Mouse (Mus musculus) MEL (cell line): ENCODE measurements around the gene Coro1b. TPM values are rescaled to one million over a fixed set of nuclear protein-coding genes. Genes with fewer than 3 reads are reported as not detected.
"Not testable (repeated sequence)": the region's sequence is repeated elsewhere in the genome, so short reads cannot be mapped to it uniquely, and the experiment has no call there.

ENCODE experiments used
- DNase-seq: peaks from one replicate; pipeline ENCODE4 v3.0.0; 2011; ENCODE audit warnings: low read depth, low spot score
- H3K27ac ChIP-seq: 2 replicates; pipeline ENCODE4 v1.5.1; 2012; ENCODE audit warnings: low read depth, mild to moderate bottlenecking, control low read depth, low read length, moderate library complexity; ENCODE audit not compliant: control insufficient read depth
- H3K27me3 ChIP-seq, 2 experiments: fragments of 150-350 bp in 1 of 2; sonication (generic) in 1 of 2; 2 replicates each; pipeline ENCODE4 v1.6.1; 2012; ENCODE audit warnings: low read length in 2 of 2, mild to moderate bottlenecking in 2 of 2, improper control_type of control experiment in 1 of 2, moderate library complexity in 1 of 2; ENCODE audit not compliant: insufficient read depth in 2 of 2, control insufficient read depth in 1 of 2
- H3K36me3 ChIP-seq, 2 experiments: 2 replicates each; pipeline ENCODE4 v1.6.1; 2012 to 2014; ENCODE audit warnings: low read length in 2 of 2, improper control_type of control experiment in 1 of 2, inconsistent platforms in 1 of 2, mild to moderate bottlenecking in 1 of 2; ENCODE audit not compliant: insufficient read depth in 2 of 2, control insufficient read depth in 1 of 2
- H3K4me1 ChIP-seq, 2 experiments: fragments of 150-350 bp in 1 of 2; sonication (generic) in 1 of 2; 2 replicates each; pipeline ENCODE4 v1.6.1; 2012; ENCODE audit warnings: low read length in 2 of 2, improper control_type of control experiment in 1 of 2, mild to moderate bottlenecking in 1 of 2; ENCODE audit not compliant: insufficient read depth in 2 of 2, control insufficient read depth in 1 of 2
- H3K4me3 ChIP-seq, 2 experiments: fragments of 150-350 bp in 1 of 2; sonication (generic) in 1 of 2; 2 replicates each; pipeline ENCODE4 v1.5.1; 2012; ENCODE audit warnings: low read depth in 2 of 2, low read length in 2 of 2, mild to moderate bottlenecking in 2 of 2, moderate library complexity in 2 of 2, control low read depth in 1 of 2, improper control_type of control experiment in 1 of 2; ENCODE audit not compliant: control insufficient read depth in 1 of 2, insufficient read depth in 1 of 2
- H3K79me2 ChIP-seq: 2 replicates; pipeline ENCODE4 v1.6.1; 2012; ENCODE audit warnings: mild to moderate bottlenecking, low read length, moderate library complexity; ENCODE audit not compliant: control insufficient read depth, poor library complexity, insufficient read depth
- H3K9ac ChIP-seq: 2 replicates; pipeline ENCODE4 v1.6.1; 2012; ENCODE audit warnings: low read depth, mild to moderate bottlenecking, control low read depth, low read length, moderate library complexity; ENCODE audit not compliant: control insufficient read depth, poor library complexity, severe bottlenecking
- H3K9me3 ChIP-seq: fragments of 150-350 bp; sonication (generic); replicated peaks from 2 replicates; pipeline ENCODE4 v1.6.1; 2012; ENCODE audit warnings: mild to moderate bottlenecking, low read length, improper control_type of control experiment, moderate library complexity; ENCODE audit not compliant: insufficient read depth
- CHD1 ChIP-seq: IDR thresholded peaks from 2 replicates; pipeline ENCODE4 v1.6.1; 2012; ENCODE audit warnings: low read depth, mild to moderate bottlenecking, inconsistent platforms, low read length, improper control_type of control experiment
- CHD2 ChIP-seq: IDR thresholded peaks from 2 replicates; pipeline ENCODE4 v1.6.1; 2011; ENCODE audit warnings: low read length, improper control_type of control experiment
- ELF1 ChIP-seq: IDR thresholded peaks from 2 replicates; pipeline ENCODE4 v1.6.1; 2014; ENCODE audit warnings: low read depth, mild to moderate bottlenecking, inconsistent platforms, low read length, improper control_type of control experiment, moderate library complexity
- ETS1 ChIP-seq: IDR thresholded peaks from 2 replicates; pipeline ENCODE4 v1.6.1; 2012; ENCODE audit warnings: low read depth, mild to moderate bottlenecking, inconsistent platforms, low read length, improper control_type of control experiment, moderate library complexity
- GABPA ChIP-seq: IDR thresholded peaks from 2 replicates; pipeline ENCODE4 v1.6.1; 2012; ENCODE audit warnings: low read depth, mild to moderate bottlenecking, inconsistent platforms, low read length, improper control_type of control experiment, moderate library complexity
- GATA1 ChIP-seq: IDR thresholded peaks from 2 replicates; pipeline ENCODE4 v1.6.1; 2011; ENCODE audit warnings: low read depth, low read length, improper control_type of control experiment
- JUND ChIP-seq: IDR thresholded peaks from 2 replicates; pipeline ENCODE4 v1.6.1; 2011; ENCODE audit warnings: low read depth, mild to moderate bottlenecking, improper control_type of control experiment, low read length
- MAFK ChIP-seq: IDR thresholded peaks from 2 replicates; pipeline ENCODE4 v1.6.1; 2011; ENCODE audit warnings: low read depth, mild to moderate bottlenecking, low read length, improper control_type of control experiment, borderline replicate concordance
- MAZ ChIP-seq: IDR thresholded peaks from 2 replicates; pipeline ENCODE4 v1.6.1; 2012; ENCODE audit warnings: low read depth, mild to moderate bottlenecking, inconsistent platforms, low read length, improper control_type of control experiment
- MEF2A ChIP-seq: IDR thresholded peaks from 2 replicates; pipeline ENCODE4 v1.6.1; 2014; ENCODE audit warnings: low read depth, mild to moderate bottlenecking, inconsistent platforms, low read length, improper control_type of control experiment; ENCODE audit not compliant: poor library complexity, insufficient replicate concordance, severe bottlenecking; ENCODE audit errors: extremely low read depth
- MYB ChIP-seq: IDR thresholded peaks from 2 replicates; pipeline ENCODE4 v1.6.1; 2011; ENCODE audit warnings: mild to moderate bottlenecking, low read depth, low read length, improper control_type of control experiment
- MYC ChIP-seq: IDR thresholded peaks from 2 replicates; pipeline ENCODE4 v1.6.1; 2011; ENCODE audit warnings: low read depth, mild to moderate bottlenecking, low read length, improper control_type of control experiment, moderate library complexity
- NRF1 ChIP-seq: IDR thresholded peaks from 2 replicates; pipeline ENCODE4 v1.6.1; 2014; ENCODE audit warnings: low read depth, mild to moderate bottlenecking, inconsistent platforms, low read length, improper control_type of control experiment, moderate library complexity; ENCODE audit not compliant: poor library complexity, insufficient read depth, severe bottlenecking
- POLR2A ChIP-seq, 2 experiments: IDR thresholded peaks; 2 replicates each; pipeline ENCODE4 v1.6.1; 2011 to 2012; ENCODE audit warnings: low read length in 2 of 2, mild to moderate bottlenecking in 2 of 2, control low read depth in 1 of 2, improper control_type of control experiment in 1 of 2, low read depth in 1 of 2, moderate library complexity in 1 of 2; ENCODE audit not compliant: control insufficient read depth in 1 of 2, insufficient read depth in 1 of 2, poor library complexity in 1 of 2
- POLR2AphosphoS2 ChIP-seq: IDR thresholded peaks from 2 replicates; pipeline ENCODE4 v1.6.1; 2011; ENCODE audit warnings: low read length, improper control_type of control experiment
- RAD21 ChIP-seq: IDR thresholded peaks from 2 replicates; pipeline ENCODE4 v1.6.1; 2011; ENCODE audit warnings: mild to moderate bottlenecking, low read depth, low read length, improper control_type of control experiment
- RCOR1 ChIP-seq: IDR thresholded peaks from 2 replicates; pipeline ENCODE4 v1.6.1; 2012; ENCODE audit warnings: low read depth, mild to moderate bottlenecking, inconsistent platforms, low read length, improper control_type of control experiment
- SMC3 ChIP-seq: IDR thresholded peaks from 2 replicates; pipeline ENCODE4 v1.6.1; 2011; ENCODE audit warnings: low read depth, low read length, improper control_type of control experiment
- TBP ChIP-seq: IDR thresholded peaks from 2 replicates; pipeline ENCODE4 v1.8.0; 2011; ENCODE audit warnings: low read depth, low read length, improper control_type of control experiment
- TCF12 ChIP-seq: IDR thresholded peaks from 2 replicates; pipeline ENCODE4 v1.6.1; 2014; ENCODE audit warnings: low read depth, mild to moderate bottlenecking, inconsistent platforms, low read length, improper control_type of control experiment, moderate library complexity
- USF1 ChIP-seq: IDR thresholded peaks from 2 replicates; pipeline ENCODE4 v1.6.1; 2014; ENCODE audit warnings: low read depth, mild to moderate bottlenecking, inconsistent platforms, low read length, improper control_type of control experiment, moderate library complexity
- USF2 ChIP-seq, 2 experiments: IDR thresholded peaks; 2 replicates each; pipeline ENCODE4 v1.6.1; 2011 to 2012; ENCODE audit warnings: improper control_type of control experiment in 2 of 2, low read length in 2 of 2, borderline replicate concordance in 1 of 2, inconsistent platforms in 1 of 2, low read depth in 1 of 2, mild to moderate bottlenecking in 1 of 2; ENCODE audit not compliant: insufficient read depth in 1 of 2
- ZKSCAN1 ChIP-seq: IDR thresholded peaks from 2 replicates; pipeline ENCODE4 v1.6.1; 2012; ENCODE audit warnings: low read depth, mild to moderate bottlenecking, inconsistent platforms, low read length, improper control_type of control experiment, moderate library complexity
- ZNF384 ChIP-seq: IDR thresholded peaks from 2 replicates; pipeline ENCODE4 v1.6.1; 2012; ENCODE audit warnings: low read depth, mild to moderate bottlenecking, inconsistent platforms, low read length, improper control_type of control experiment
- polyA plus RNA-seq, 2 experiments: library from polyadenylated mRNA; stranded (reverse) in 1 of 2; unstranded in 1 of 2; fragments of >175 nt in 1 of 2; fragments of >200 nt in 1 of 2; gene quantifications; 2 replicates each; pipeline versions ENCODE4 v1.2.1 to v1.2.4; 2012; ENCODE audit warnings: low replicate concordance in 2 of 2, low read depth in 1 of 2; ENCODE audit not compliant: insufficient read length in 2 of 2, insufficient read depth in 1 of 2, missing spikeins in 1 of 2
- total RNA-seq: library from RNA; depleted of rRNA; stranded (reverse); fragments of 300-350 nt; gene quantifications from 2 replicates; pipeline ENCODE4 v1.2.3, GENCODE M21; 2012

Gene Coro1b
- total and polyA plus RNA-seq, 3 experiments = 55.5 to 111 TPM; not detected in 1

- TF ChIP-seq MAFK (no peak), GATA1 (no peak), USF1 (no peak)
These were observed 27.2 kb upstream of the Coro1b start (continued) for GRCm38 (mm10) chr19:4121097-4121805.

- TF ChIP-seq ZNF384 (peak; percentile 58), SMC3 (0 out of 2 replicates have a peak, but pooled peaks have one; percentile 2), MYC (peak; percentile 46; the same call in 1 of the 2 replicates), ETS1 (peak; percentile 11; the same call in 1 of the 2 replicates), TBP (peak; percentile 8; the same call in 1 of the 2 replicates)
- Histone ChIP-seq H3K27ac (peak overlapping the region; percentile 95), H3K36me3 (peaks cover 0 to 41% of the 10 kb centered on the region in 2 experiments; a peak in 2 of 4 replicates), H3K4me1 (peaks cover 25 to 27% of the 10 kb centered on the region in 2 experiments)
- not testable (repeated sequence) for H3K9me3 ChIP-seq, H3K9ac ChIP-seq, H3K27me3 ChIP-seq, H3K79me2 ChIP-seq, H3K4me3 ChIP-seq
- DNase-seq = peak; percentile 71
These were observed 26.5 kb upstream of the Coro1b start for GRCm38 (mm10) chr19:4121896-4122295.

GRCm38 (mm10) chr19:4122411-4123370 is 25.7 kb upstream of the Coro1b start:
- H3K4me3 ChIP-seq = peak overlapping the region; percentile 35 to 53
- peak overlapping the region; percentile 64 for H3K9ac ChIP-seq
- H3K4me1 ChIP-seq = peaks cover 25 to 27% of the 10 kb centered on the region in 2 experiments
- TF ChIP-seq NRF1 = no peak
- 0 out of 4 replicates have a peak, but pooled peaks of 1 of the 2 experiments have one; percentile 35 for TF ChIP-seq POLR2A (IDR thresholded peaks at IDR 0.05; ENCODE audit: control insufficient read depth in 1 of 2, insufficient read depth in 1 of 2, low read depth in 1 of 2, low read length in 2 of 2, poor library complexity in 1 of 2)
- peak; percentile 78 for TF ChIP-seq ZNF384
- TF ChIP-seq USF2 (IDR thresholded peaks at IDR 0.05; ENCODE audit: borderline replicate concordance in 1 of 2, insufficient read depth in 1 of 2, low read depth in 1 of 2, low read length in 2 of 2) = no peak
- TF ChIP-seq ZKSCAN1 = no peak
- peak; percentile 42 for TF ChIP-seq RAD21
- TF ChIP-seq MAFK = peak; percentile 99
- no peak; the same call in 1 of the 2 replicates for TF ChIP-seq CHD2
- no peak for TF ChIP-seq ELF1
- TF ChIP-seq POLR2AphosphoS2 = no peak
- 0 out of 2 replicates have a peak, but pooled peaks have one; percentile 18 for TF ChIP-seq MAZ
- 0 out of 2 replicates have a peak, but pooled peaks have one; percentile 18 for TF ChIP-seq CHD1
- no peak for TF ChIP-seq TCF12
- peak; percentile 58; the same call in 1 of the 2 replicates for TF ChIP-seq RCOR1
- no peak for TF ChIP-seq MEF2A
- 0 out of 2 replicates have a peak, but pooled peaks have one; percentile 43 for TF ChIP-seq JUND
- TF ChIP-seq MYB = no peak
- 0 out of 2 replicates have a peak, but pooled peaks have one; percentile 60 for TF ChIP-seq TBP
- TF ChIP-seq GABPA = peak; percentile 85

More at GRCm38 (mm10) chr19:4122411-4123370, 25.7 kb upstream of the Coro1b start:
- Histone ChIP-seq H3K36me3 (peaks cover 0 to 41% of the 10 kb centered on the region in 2 experiments; a peak in 2 of 4 replicates), H3K27ac (peak overlapping the region; percentile 95), H3K9me3 (no peaks in the 10 kb centered on the region), H3K27me3 (no peaks in the 10 kb centered on the region), H3K79me2 (peaks cover 7% of the 10 kb centered on the region)
- DNase-seq = peak; percentile 88
